Comparison of ENCODE assay signal across 24 mouse cellular contexts in the genomic region with DNA sequence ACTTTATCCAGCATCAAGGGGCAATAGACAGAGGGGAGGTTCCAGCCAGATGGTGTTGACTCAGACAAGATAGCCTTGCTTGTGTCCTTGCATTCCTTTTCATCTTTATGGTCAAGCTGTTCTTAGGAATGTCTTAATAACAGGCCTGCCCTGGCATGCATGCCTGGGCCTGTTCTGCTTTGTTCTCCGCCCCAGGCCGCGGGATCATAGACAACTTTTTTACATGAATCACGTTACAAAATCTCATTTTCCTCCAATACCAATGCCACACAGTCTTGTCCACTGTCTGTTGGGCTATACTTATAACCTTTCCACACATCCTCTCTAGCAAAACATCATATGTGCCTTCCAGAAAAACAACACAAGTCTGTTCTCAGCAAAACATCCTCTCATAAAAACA.
DNase-seq lines count a peak whose midpoint lies in the region; ATAC-seq and TF ChIP-seq lines count a peak whose summit lies in the region.
"Had no signal": no experiment of that assay in that cellular context is flagged by ENCODE, and none has a peak within 500 bp of the region (broad histone marks: within the 10 kb centered on the region; RNA-seq: fewer than 3 reads in every experiment).

No protein-coding gene starts in this region.

- WGBS in forebrain, embryonic 12.5 days: 90% methylated on average over 4 of the region's 4 CpGs
- WGBS in forebrain, embryonic 15.5 days: 87% methylated on average over 4 of the region's 4 CpGs

- TF ChIP-seq CTCF in C2C12 (IDR thresholded peaks at IDR 0.05; ENCODE audit: control insufficient read depth, insufficient read depth, insufficient read length): no peak

- no peak overlapping the region for H3K9ac ChIP-seq in forebrain, embryonic 12.5 days
- no peak overlapping the region for H3K9ac ChIP-seq in forebrain, embryonic 15.5 days (replicated peaks)
- H3K9ac ChIP-seq: embryonic facial prominence, embryonic 13.5 days; embryonic facial prominence, embryonic 15.5 days; forebrain, embryonic 13.5 days had no signal

- H3K27ac ChIP-seq in forebrain, embryonic 12.5 days: no peak overlapping the region
- no peak overlapping the region for H3K27ac ChIP-seq in forebrain, embryonic 15.5 days (replicated peaks)
- H3K27ac ChIP-seq: embryonic facial prominence, embryonic 13.5 days; embryonic facial prominence, embryonic 15.5 days; forebrain, embryonic 10.5 days; forebrain, embryonic 13.5 days had no signal

- H3K4me3 ChIP-seq in C2C12 (ENCODE audit: insufficient read depth, poor library complexity, severe bottlenecking) (no peak overlapping the region), myocyte (no peak overlapping the region)
- H3K4me3 ChIP-seq in forebrain, embryonic 12.5 days (replicated peaks): no peak overlapping the region
- H3K4me3 ChIP-seq in forebrain, embryonic 15.5 days: no peak overlapping the region
- H3K4me3 ChIP-seq: embryonic facial prominence, embryonic 13.5 days; embryonic facial prominence, embryonic 15.5 days; erythroblast, embryonic 14.5 days; forebrain, embryonic 10.5 days; forebrain, embryonic 13.5 days had no signal

- H3K9me3 ChIP-seq in forebrain, embryonic 12.5 days: no peaks in the 10 kb centered on the region
- H3K9me3 ChIP-seq in forebrain, embryonic 15.5 days: no peaks in the 10 kb centered on the region
- H3K9me3 ChIP-seq: embryonic facial prominence, embryonic 13.5 days; embryonic facial prominence, embryonic 15.5 days; forebrain, embryonic 10.5 days; forebrain, embryonic 13.5 days had no signal

- TF ChIP-seq POLR2A in myocyte (IDR thresholded peaks at IDR 0.05; ENCODE audit: insufficient read length, low read depth): no peak

- no peaks in the 10 kb centered on the region for H3K36me3 ChIP-seq in C2C12 (ENCODE audit: control insufficient read depth, insufficient read depth)
- no peaks in the 10 kb centered on the region for H3K36me3 ChIP-seq in myocyte (ENCODE audit: control insufficient read depth, insufficient read depth)
- H3K36me3 ChIP-seq in forebrain, embryonic 12.5 days (replicated peaks): no peaks in the 10 kb centered on the region
- H3K36me3 ChIP-seq in forebrain, embryonic 15.5 days: no peaks in the 10 kb centered on the region
- H3K36me3 ChIP-seq: embryonic facial prominence, embryonic 13.5 days; embryonic facial prominence, embryonic 15.5 days; forebrain, embryonic 10.5 days had no signal

- H3ac ChIP-seq in C2C12 (ENCODE audit: control insufficient read depth, insufficient read length, low read depth): no peak overlapping the region
- H3ac ChIP-seq in myocyte (ENCODE audit: control insufficient read depth, insufficient read length): no peak overlapping the region

- H3K79me3 ChIP-seq in C2C12 (ENCODE audit: low read depth): no peaks in the 10 kb centered on the region

- no peak overlapping the region for H3K4me2 ChIP-seq in myocyte (ENCODE audit: low read depth)
- no peak overlapping the region for H3K4me2 ChIP-seq in forebrain, embryonic 12.5 days
- no peak overlapping the region for H3K4me2 ChIP-seq in forebrain, embryonic 15.5 days (replicated peaks)
- H3K4me2 ChIP-seq: embryonic facial prominence, embryonic 13.5 days; embryonic facial prominence, embryonic 15.5 days; forebrain, embryonic 13.5 days had no signal

- no peaks in the 10 kb centered on the region for H3K27me3 ChIP-seq in C2C12 (ENCODE audit: control insufficient read depth, insufficient read depth, insufficient read length)
- H3K27me3 ChIP-seq in myocyte (ENCODE audit: control insufficient read depth, insufficient read depth, insufficient read length): no peaks in the 10 kb centered on the region
- H3K27me3 ChIP-seq in forebrain, embryonic 12.5 days: no peaks in the 10 kb centered on the region
- no peaks in the 10 kb centered on the region for H3K27me3 ChIP-seq in forebrain, embryonic 15.5 days
- H3K27me3 ChIP-seq: embryonic facial prominence, embryonic 13.5 days; embryonic facial prominence, embryonic 15.5 days; forebrain, embryonic 13.5 days; Patski had no signal

- no peak for ATAC-seq in forebrain, embryonic 12.5 days (ENCODE audit: low FRiP score)
- no peak for ATAC-seq in forebrain, embryonic 15.5 days (replicated peaks)
- ATAC-seq: activated CD4-positive, CD25-positive, alpha-beta regulatory T cell, adult 4 months; forebrain, embryonic 13.5 days; forebrain, embryonic 16.5 days; Patski had no signal

- peak; percentile 16 for DNase-seq in R1 (ENCODE audit: low read depth, low spot score)
- DNase-seq in cerebellum, adult 18-20 months: no peak
- DNase-seq: adrenal gland, adult 8-10 months; adrenal gland, postnatal 14 days; adrenal gland, postnatal 36 days; B cell, adult 2 months; cerebellum, adult 11-12 months; cerebellum, adult 8-10 months; cerebellum, adult 9-11 months; cerebellum, postnatal 14 days; cerebellum, postnatal 36 days; embryo, embryonic 11 days had no signal

- no peaks in the 10 kb centered on the region for H3K4me1 ChIP-seq in forebrain, embryonic 12.5 days
- no peaks in the 10 kb centered on the region for H3K4me1 ChIP-seq in forebrain, embryonic 15.5 days
- H3K4me1 ChIP-seq: embryonic facial prominence, embryonic 13.5 days; embryonic facial prominence, embryonic 15.5 days; forebrain, embryonic 10.5 days; forebrain, embryonic 13.5 days had no signal

- H3K79me2 ChIP-seq in C2C12 (ENCODE audit: control insufficient read depth, insufficient read depth) (no peaks in the 10 kb centered on the region), myocyte (ENCODE audit: control insufficient read depth, insufficient read depth) (no peaks in the 10 kb centered on the region)

TF ChIP-seq in C2C12, 6 proteins besides CTCF, POLR2A, EP300 and RAD21:
- TF ChIP-seq FOSL1 (IDR thresholded peaks at IDR 0.05; ENCODE audit: insufficient read depth, low read length, poor library complexity, severe bottlenecking) (no peak), MYOD1 (IDR thresholded peaks at IDR 0.05; ENCODE audit: control insufficient read depth, insufficient read length, low read depth) (peak; percentile 7)

TF ChIP-seq in myocyte, 11 proteins besides CTCF, POLR2A, EP300 and RAD21:
- TF ChIP-seq CEBPB (IDR thresholded peaks at IDR 0.05; ENCODE audit: insufficient read depth, poor library complexity, severe bottlenecking) (0 out of 2 replicates have a peak, but pooled peaks have one; percentile 7), TCF12 (IDR thresholded peaks at IDR 0.05; ENCODE audit: insufficient read depth, poor library complexity, severe bottlenecking) (peak; percentile 33), POLR2AphosphoS2 (IDR thresholded peaks at IDR 0.05; ENCODE audit: insufficient read length, low read depth) (no peak), MAX (IDR thresholded peaks at IDR 0.05; ENCODE audit: low read depth) (no peak)
TF ChIP-seq in myocyte: peak in this region for 2.
